Mouse (Mus musculus) cerebellum, adult 9-11 months (tissue): ENCODE results near the gene Trh.

Experiments used
- DNase-seq: peaks from one replicate; pipeline ENCODE4 v3.0.0; 2022

The Trh gene

DNA sequence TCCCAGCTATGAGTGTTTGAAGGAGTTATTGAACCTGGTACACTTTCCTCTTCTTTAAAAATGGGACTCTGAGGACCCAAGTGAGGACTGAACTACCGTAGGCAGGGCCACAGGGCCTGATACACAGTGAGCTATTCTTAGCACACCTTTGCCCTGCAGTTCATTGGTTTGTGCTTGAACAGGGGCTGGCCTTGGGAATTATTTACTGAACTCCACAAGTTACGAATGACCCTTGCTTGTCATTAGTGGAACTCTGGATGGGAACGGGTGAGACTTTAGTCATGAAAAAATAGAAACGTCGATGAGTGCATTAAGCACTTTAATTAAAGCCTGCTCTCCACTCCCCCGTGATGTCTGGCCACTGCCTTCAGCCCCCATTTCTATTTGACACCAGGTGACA, 22.8 kb downstream of the Trh start:
- no peak for DNase-seq

DNA sequence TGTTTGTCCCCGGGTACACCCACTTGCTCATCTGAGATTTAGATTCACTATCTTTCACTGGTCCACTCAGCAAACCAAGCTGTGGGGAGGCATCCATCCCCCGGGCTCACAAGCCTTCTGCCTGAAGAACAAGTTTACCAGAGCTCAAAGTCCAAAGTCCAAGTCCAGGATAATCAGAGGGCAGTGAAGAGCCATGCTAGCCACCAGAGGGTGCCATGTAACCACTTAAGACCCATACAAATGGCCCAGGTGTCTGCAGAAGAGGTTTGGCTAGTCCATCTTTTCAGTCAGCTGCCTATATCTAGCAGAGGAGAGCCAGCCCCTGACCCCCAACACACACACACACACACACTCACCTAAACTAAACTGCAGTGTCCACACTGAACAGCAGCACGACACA, 25.0 kb downstream of the Trh start:
- no peak for DNase-seq

DNA sequence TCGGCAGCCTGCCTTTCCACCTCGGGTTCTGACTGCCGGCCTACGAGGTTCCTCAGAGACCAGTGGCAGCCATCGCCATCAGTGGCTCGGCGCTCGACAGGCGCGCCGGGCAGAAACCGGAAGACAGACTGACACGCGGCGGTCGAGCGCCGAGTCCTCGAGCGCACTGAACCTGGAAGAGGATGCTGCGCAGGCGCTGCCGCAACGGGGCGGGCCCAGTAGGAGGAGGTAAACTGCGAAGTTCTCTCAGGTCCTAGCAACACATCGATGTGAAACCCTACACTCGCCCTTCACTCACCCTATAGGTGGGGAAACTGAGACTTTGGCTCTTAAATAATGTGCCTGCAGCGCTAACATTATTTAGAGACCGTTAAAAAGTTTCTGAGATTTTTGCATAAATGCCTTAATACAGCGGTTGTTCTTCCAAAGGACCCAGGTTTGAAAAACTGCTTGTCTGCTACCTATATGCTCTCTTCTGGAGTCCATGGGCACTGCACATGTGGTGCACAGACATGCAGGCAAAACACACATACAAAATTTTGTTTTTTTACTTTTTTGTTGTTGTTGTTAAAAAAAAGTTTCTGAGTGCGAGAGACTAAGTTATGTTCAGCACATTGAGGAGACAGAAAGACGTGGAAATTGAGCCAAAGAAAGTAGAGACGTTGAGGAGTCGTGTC, 29.5 kb downstream of the Trh start, which contains the start of gene Rbsn:
Gene Rbsn (minus strand): TSS at position 153 of the 677 bp plus-strand sequence.
- DNase-seq: peak; percentile 92

DNA sequence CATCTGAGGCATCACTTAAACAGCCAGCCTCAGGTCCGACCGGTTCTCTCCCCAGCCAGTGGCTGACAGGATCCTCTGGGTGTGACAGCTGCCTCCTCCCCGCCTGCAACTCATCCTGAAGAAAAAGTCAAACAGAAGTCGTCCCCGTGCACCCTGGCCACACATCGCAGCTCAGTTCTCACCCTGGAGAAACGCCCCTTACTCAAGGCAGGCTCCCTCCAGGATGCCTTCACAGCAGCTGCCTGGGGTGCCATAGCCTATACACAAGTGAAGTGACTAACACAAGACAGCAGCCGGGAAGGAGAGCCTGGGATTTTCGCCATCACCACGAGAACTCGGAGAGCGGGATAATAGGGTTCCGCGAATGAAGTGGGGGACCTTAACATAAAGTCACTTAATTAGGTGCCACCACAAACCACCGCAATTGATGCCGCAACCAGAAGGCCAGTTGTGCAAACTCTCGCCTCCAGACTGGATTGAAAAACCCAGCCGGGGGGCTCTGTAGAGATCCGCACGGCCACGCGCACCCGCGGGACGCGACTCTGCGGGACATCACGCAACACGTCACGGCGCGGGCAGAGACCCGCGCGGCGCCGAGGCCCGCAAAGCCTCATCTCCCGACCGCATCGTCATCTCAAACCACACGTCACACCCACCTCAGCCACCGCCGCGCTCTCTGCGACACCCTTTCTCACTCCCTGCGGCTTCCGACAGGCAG, 30.2 kb downstream of the Trh start:
- no peak for DNase-seq

DNA sequence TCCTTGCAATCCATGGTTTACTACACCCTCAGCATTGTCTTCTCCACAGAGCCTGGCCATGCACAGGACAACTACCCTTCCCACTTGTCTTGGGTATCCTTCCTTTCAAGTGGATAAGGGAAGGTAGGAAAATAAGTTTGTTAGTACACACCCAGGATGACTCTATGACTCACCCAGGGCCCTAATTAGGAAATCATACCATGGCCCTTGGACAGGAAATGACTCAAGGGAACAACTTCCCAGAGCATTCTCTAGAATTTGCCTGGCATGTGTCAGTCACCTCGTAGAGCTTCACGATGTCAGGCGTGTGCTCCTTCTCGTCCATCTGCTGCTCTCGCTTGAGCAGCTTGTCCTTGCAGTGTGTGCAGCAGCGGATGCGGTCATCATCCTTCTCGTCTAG, 45.0 kb downstream of the Trh start:
- DNase-seq: no peak
